Comparison of ENCODE assay signal across 22 mouse cellular contexts in the genomic region with DNA sequence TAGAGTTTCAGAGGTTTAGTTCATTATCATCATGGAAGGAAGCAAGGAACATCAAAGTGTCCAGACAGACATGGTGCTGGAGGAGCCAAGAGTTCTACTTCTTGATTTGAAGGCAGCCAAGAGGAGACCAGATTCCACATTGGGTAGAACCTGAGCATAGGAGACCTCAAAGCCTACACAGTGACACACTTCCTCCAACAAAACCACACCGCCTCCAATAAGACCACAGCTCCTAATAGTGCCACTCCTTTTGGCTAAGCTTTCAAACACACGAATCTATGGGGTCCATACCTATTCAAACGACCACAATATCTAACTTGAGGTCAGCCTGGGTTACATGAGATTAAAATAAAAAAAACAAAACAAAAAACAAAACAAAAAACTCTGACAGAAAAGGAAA. TPM values are rescaled to one million over a fixed set of nuclear protein-coding genes. Genes with fewer than 3 reads are reported as not detected.
DNase-seq lines count a peak whose midpoint lies in the region; ATAC-seq and TF ChIP-seq lines count a peak whose summit lies in the region.
"Had no signal": no experiment of that assay in that cellular context is flagged by ENCODE, and none has a peak within 500 bp of the region (broad histone marks: within the 10 kb centered on the region; RNA-seq: fewer than 3 reads in every experiment).

No protein-coding gene starts in this region.

- 75% methylated on average over 3 of the region's 3 CpGs for WGBS in heart, adult 2 months

- peaks cover 5% of the 10 kb centered on the region; the same call in 1 of the 2 replicates for H3K36me3 ChIP-seq in heart, adult 2 months (ENCODE audit: control insufficient read depth, insufficient read depth, low read length)
- H3K36me3 ChIP-seq: embryonic facial prominence, embryonic 13.5 days; embryonic facial prominence, embryonic 15.5 days; forebrain, embryonic 10.5 days; forebrain, embryonic 12.5 days had no signal

- no peak overlapping the region for H3K4me3 ChIP-seq in gastrocnemius, adult 2 months
- no peak overlapping the region for H3K4me3 ChIP-seq in heart, adult 2 months
- H3K4me3 ChIP-seq: embryonic facial prominence, embryonic 13.5 days; embryonic facial prominence, embryonic 15.5 days; erythroblast, embryonic 14.5 days; forebrain, embryonic 10.5 days; forebrain, embryonic 12.5 days had no signal

- TF ChIP-seq CTCF in gastrocnemius, adult 2 months (IDR thresholded peaks at IDR 0.05), result no peak
- TF ChIP-seq CTCF in heart, adult 2 months (IDR thresholded peaks at IDR 0.05), result no peak

- H3K27ac ChIP-seq in gastrocnemius, adult 2 months, result peak overlapping the region; percentile 92
- H3K27ac ChIP-seq in heart, adult 2 months, result no peak overlapping the region
- H3K27ac ChIP-seq: embryonic facial prominence, embryonic 13.5 days; embryonic facial prominence, embryonic 15.5 days; forebrain, embryonic 10.5 days; forebrain, embryonic 12.5 days had no signal

- no peak for DNase-seq in gastrocnemius, adult 2 months
- no peak for DNase-seq in gastrocnemius, postnatal 4 days (ENCODE audit: low spot score in 2 of 2)
- DNase-seq in 416B (ENCODE audit: low read depth), result peak; percentile 72
- DNase-seq in heart, postnatal 4 days, result no peak
- no peak for DNase-seq in heart, adult 2 months
- DNase-seq: adrenal gland, adult 8-10 months; adrenal gland, postnatal 14 days; adrenal gland, postnatal 36 days; cerebellum, adult 11-12 months; cerebellum, adult 2 months; cerebellum, adult 9-10 months; cerebellum, postnatal 10 days; cerebellum, postnatal 25 days; embryo, embryonic 11 days had no signal

- no peaks in the 10 kb centered on the region for H3K27me3 ChIP-seq in heart, adult 2 months (ENCODE audit: control insufficient read depth, insufficient read depth, low read length)
- H3K27me3 ChIP-seq: embryonic facial prominence, embryonic 15.5 days had no signal

- ATAC-seq in granulocyte monocyte progenitor cell, adult 5-6 weeks (replicated peaks; ENCODE audit: poor library complexity, severe bottlenecking), result peak; percentile 37; the same call in 1 of the 2 replicates
- ATAC-seq: forebrain, embryonic 14.5 days; forebrain, embryonic 16.5 days had no signal

- no peaks in the 10 kb centered on the region for H3K79me2 ChIP-seq in heart, adult 2 months (replicated peaks; ENCODE audit: control insufficient read depth, insufficient read depth, low read length)

- no peak overlapping the region for H3K9ac ChIP-seq in heart, adult 2 months (ENCODE audit: low read depth, low read length)
- H3K9ac ChIP-seq: embryonic facial prominence, embryonic 13.5 days; embryonic facial prominence, embryonic 15.5 days; forebrain, embryonic 12.5 days had no signal

- no peak for TF ChIP-seq EP300 in heart, adult 2 months (IDR thresholded peaks at IDR 0.05; ENCODE audit: insufficient read depth, low read depth, low read length)

- peaks cover 7% of the 10 kb centered on the region for H3K4me1 ChIP-seq in heart, adult 2 months (ENCODE audit: control insufficient read depth, insufficient read depth, low read length)

- TF ChIP-seq POLR2A in heart, adult 2 months (IDR thresholded peaks at IDR 0.05; ENCODE audit: insufficient read depth, low read depth, low read length), result no peak

- intact Hi-C loops in gastrocnemius, adult 2 months (cut with DNase I), result no loop called here
- intact Hi-C loops in heart, adult 2 months (cut with DNase I), result no loop called here

RNA-seq across cellular contexts. Expression of gene Cap2, which starts 25.0 kb away (rescaled TPM):
- total RNA-seq in gastrocnemius, adult 2 months (2021), result 100 to 1,000 TPM; 270 TPM
- 100 to 1,000 TPM; 189 to 215 TPM for total RNA-seq in gastrocnemius, postnatal 4 days (2021)
- not detected in 2 replicates for total RNA-seq in granulocyte monocyte progenitor cell, adult 5-6 weeks (2014; fragmentation: Nextera tagmentation)
- total RNA-seq in granulocyte monocyte progenitor cell, adult 5-6 weeks (2017), result not detected in 2 replicates
- total RNA-seq in heart, postnatal 4 days (2021), result 100 to 1,000 TPM; 182 to 185 TPM
- total RNA-seq in heart, adult 2 months (2021), result 100 to 1,000 TPM; 135 to 147 TPM
- 115 and 143 TPM in 2 replicates for polyA plus RNA-seq in heart, adult 2 months (2012; rRNA removed)
- polyA plus RNA-seq: erythroblast, embryonic 14.5 days had no signal

Comparison
In these comparisons a context has a peak if more than half of its experiments do, and no peak if none do; other contexts are left out.
1. RNA of gene Cap2, which starts 25.0 kb away (total RNA-seq): 270 TPM in gastrocnemius, adult 2 months, 189 to 215 TPM in gastrocnemius, postnatal 4 days, 182 to 185 TPM in heart, postnatal 4 days and 135 to 147 TPM in heart, adult 2 months; not detected in granulocyte monocyte progenitor cell, adult 5-6 weeks; every median in the first group is over 100 times any median in the second.